Mouse (Mus musculus) intestine, embryonic 16.5 days (tissue): Measurements from ENCODE around the gene Mgat5. TPM values are rescaled to one million over a fixed set of nuclear protein-coding genes. Genes with fewer than 3 reads are reported as not detected.

Experiments used
- ATAC-seq: fragments of 200-750 bp; cut with Nextera tagmentation; 2 replicates; pipeline ENCODE4 v1.8.0; 2017; ENCODE audit warnings: moderate TSS enrichment, moderate library complexity
- H3K27ac ChIP-seq: fragments of 300-500 bp; sonication (generic); 2 replicates; pipeline ENCODE4 v1.5.1; 2014; ENCODE audit warnings: mild to moderate bottlenecking, low read length
- H3K27me3 ChIP-seq: fragments of 300-500 bp; sonication (generic); replicated peaks from 2 replicates; pipeline ENCODE4 v1.6.1; 2014; ENCODE audit warnings: low read length, control low read depth, mixed read lengths; ENCODE audit not compliant: control insufficient read depth, insufficient read depth
- H3K36me3 ChIP-seq: fragments of 300-500 bp; sonication (generic); 2 replicates; pipeline ENCODE4 v1.6.1; 2014; ENCODE audit warnings: low read length, control low read depth; ENCODE audit not compliant: control insufficient read depth, insufficient read depth
- H3K4me1 ChIP-seq: fragments of 300-500 bp; sonication (generic); 2 replicates; pipeline ENCODE4 v1.6.1; 2014; ENCODE audit warnings: low read length, control low read depth, mixed read lengths; ENCODE audit not compliant: control insufficient read depth, insufficient read depth
- H3K4me2 ChIP-seq: fragments of 300-500 bp; sonication (generic); 2 replicates; pipeline ENCODE4 v1.6.1; 2014; ENCODE audit warnings: low read depth, low read length, control low read depth
- H3K4me3 ChIP-seq: fragments of 300-500 bp; sonication (generic); 2 replicates; pipeline ENCODE4 v1.5.1; 2014; ENCODE audit warnings: mild to moderate bottlenecking, low read length
- H3K9ac ChIP-seq: fragments of 300-500 bp; sonication (generic); 2 replicates; pipeline ENCODE4 v1.6.1; 2014; ENCODE audit warnings: low read depth, low read length
- H3K9me3 ChIP-seq: fragments of 300-500 bp; sonication (generic); 2 replicates; pipeline ENCODE4 v1.6.1; 2016; ENCODE audit warnings: low read length, control low read depth; ENCODE audit not compliant: control insufficient read depth
- WGBS: fragments of 180-500 bp; shearing (Covaris S2); extraction: QIAGEN DNeasy Blood & Tissue Kit; methylation state at CpG from one replicate; pipeline ENCODE4 v1.1.7; 2014; 5-methylcytosine and 5-hydroxymethylcytosine counted together
- polyA plus RNA-seq: library from polyadenylated mRNA; unstranded; fragments of >200 nt; fragmentation: Nextera tagmentation; extraction: Ambion mirVana; gene quantifications from 2 replicates; pipeline ENCODE4 v1.2.1, GENCODE M21; 2015

Mgat5 gene
- polyA plus RNA-seq: 5.9 and 6.0 TPM in 2 replicates

DNA sequence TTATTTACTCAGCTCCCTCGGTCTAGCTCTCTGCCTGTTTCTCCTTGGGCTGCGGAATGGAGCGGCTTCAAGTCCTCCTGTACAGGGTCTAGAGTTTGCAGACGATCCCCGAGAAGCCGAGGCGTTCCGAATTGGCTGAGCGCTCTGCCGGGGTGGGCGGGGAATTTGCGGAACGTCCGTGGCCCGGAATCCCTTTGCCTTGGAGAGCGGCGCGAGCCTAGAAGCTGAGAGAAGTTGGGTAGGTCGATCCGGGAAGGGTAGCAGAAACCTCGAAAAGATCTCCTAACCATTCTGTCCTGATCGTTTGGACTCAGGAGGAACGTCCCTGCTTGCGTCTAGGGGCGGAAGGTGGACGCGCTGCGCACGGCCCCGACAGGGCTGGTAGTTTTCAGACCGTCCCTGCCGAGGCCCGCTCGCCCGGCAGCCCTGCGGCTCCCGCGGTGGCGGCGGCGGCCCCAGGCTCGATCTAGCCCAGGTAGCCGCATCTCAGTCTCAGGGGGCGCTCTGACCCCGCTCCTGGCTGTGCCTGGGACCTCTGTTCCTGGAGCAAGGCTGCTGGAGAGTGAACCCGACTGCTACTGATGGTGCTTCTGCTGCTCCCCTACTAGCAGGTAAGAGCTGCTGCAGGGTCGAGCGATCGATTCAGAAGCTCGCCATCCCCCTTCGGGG lies at the start of gene Mgat5:
TSS of gene Mgat5 (plus strand) at position 199 of the 669 bp plus-strand sequence.
- Histone ChIP-seq H3K4me3 (peak within 1 kb of the TSS; percentile 90), H3K27ac (peak within 1 kb of the TSS; percentile 98), H3K27me3 (no peaks in the 10 kb centered on the region), H3K4me1 (peaks cover 24% of the 10 kb centered on the region; the same call in 1 of the 2 replicates), H3K4me2 (peak within 1 kb of the TSS; percentile 90), H3K9me3 (no peaks in the 10 kb centered on the region), H3K9ac (peak within 1 kb of the TSS; percentile 87), H3K36me3 (no peaks in the 10 kb centered on the region)
- under 1% methylated on average over 51 of the region's 51 CpGs for WGBS
- ATAC-seq: peak; percentile 95

DNA sequence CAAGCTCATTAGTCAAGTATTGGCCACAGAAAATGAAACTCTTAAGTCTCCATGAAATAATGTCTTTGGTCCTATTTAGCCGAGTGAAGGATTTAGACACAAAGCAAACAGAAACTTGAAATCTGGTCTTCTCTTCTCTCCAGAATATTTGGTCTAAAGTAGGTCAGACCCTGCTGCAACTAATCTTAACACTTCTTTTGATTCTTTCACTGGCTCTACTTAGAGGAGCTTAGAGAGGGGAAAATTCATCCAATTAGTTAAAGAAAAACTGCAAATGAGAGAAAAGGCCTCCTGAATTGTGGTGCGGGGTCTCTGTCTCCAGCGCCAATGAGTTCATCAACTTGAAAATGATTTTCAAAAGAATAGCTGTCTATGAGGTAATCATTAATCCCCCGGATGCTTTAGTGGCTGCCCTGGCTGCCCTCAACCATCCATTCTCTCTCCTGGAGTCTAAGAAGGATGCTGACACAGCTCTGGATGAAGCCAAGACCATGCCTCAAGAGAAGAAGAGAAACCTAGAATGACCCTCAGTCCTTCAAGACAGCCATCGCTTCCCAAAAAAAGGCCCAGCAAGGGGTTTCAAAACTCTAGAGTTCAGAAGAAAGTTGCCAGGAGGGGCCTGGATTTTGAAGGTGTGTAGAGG lies 44.6 kb upstream of the Mgat5 start:
- Histone ChIP-seq H3K27me3 (no peaks in the 10 kb centered on the region), H3K4me2 (no peak overlapping the region), H3K4me1 (no peaks in the 10 kb centered on the region), H3K9ac (no peak overlapping the region), H3K36me3 (no peaks in the 10 kb centered on the region), H3K27ac (no peak overlapping the region), H3K4me3 (no peak overlapping the region), H3K9me3 (no peaks in the 10 kb centered on the region)
- ATAC-seq: no peak
- 89% methylated on average over 5 of the region's 5 CpGs for WGBS

DNA sequence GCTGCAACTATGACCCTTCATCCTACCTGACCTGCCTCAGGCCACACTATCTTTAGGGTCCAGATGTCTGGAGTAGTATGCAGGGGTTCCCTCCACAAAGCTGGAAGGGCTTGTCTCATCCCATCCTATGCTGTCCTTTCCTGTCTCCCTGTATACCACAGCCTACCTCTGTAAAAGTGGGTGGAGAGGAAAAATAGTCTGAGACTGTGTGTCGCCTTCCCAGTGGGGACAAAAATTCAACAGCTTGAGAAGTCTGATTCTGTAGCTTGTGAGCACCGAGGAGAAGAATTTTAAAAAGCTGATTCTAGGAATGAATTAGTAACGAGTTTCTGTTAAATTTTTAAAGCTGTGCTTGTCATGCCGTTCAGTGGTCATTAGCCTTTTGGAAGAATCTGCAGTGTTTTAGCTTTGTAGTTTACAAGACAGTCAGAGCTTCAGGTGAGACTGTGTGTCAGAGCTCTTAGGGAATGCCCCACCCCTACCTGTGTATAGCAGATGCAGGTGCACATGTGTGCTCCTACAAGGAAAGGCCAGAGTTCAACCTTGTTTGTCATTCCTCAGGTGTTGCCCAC lies 40.1 kb upstream of the Mgat5 start:
- Histone ChIP-seq H3K4me1 (no peaks in the 10 kb centered on the region), H3K4me2 (no peak overlapping the region), H3K4me3 (no peak overlapping the region), H3K9me3 (no peaks in the 10 kb centered on the region), H3K27me3 (no peaks in the 10 kb centered on the region), H3K9ac (no peak overlapping the region), H3K27ac (no peak overlapping the region), H3K36me3 (no peaks in the 10 kb centered on the region)
- 80% methylated on average over 4 of the region's 4 CpGs for WGBS
- ATAC-seq: peak; percentile 48; the same call in 1 of the 2 replicates

DNA sequence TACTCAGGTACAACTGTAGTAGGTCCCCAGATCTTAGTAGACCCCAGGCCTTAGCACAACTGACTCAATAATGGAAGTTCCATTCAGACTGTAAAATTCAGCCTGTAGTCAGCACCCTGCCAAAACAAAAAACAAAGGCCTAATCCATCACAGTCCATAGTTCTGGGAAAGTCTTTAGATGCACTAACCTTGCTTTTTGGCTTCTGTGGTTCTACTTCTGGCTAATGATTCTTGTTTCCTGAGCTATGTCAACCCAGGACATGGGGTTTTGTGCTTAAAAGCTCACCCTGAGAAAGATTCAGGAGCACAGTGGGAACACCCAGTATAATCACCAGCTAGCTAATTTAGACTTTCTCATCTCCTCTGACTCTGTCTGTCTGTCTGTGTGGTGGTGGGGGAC lies 38.3 kb upstream of the Mgat5 start:
- Histone ChIP-seq H3K4me2 (no peak overlapping the region), H3K4me1 (no peaks in the 10 kb centered on the region), H3K36me3 (no peaks in the 10 kb centered on the region), H3K9me3 (no peaks in the 10 kb centered on the region), H3K27me3 (no peaks in the 10 kb centered on the region), H3K27ac (no peak overlapping the region), H3K4me3 (no peak overlapping the region), H3K9ac (no peak overlapping the region)
- ATAC-seq: no peak

DNA sequence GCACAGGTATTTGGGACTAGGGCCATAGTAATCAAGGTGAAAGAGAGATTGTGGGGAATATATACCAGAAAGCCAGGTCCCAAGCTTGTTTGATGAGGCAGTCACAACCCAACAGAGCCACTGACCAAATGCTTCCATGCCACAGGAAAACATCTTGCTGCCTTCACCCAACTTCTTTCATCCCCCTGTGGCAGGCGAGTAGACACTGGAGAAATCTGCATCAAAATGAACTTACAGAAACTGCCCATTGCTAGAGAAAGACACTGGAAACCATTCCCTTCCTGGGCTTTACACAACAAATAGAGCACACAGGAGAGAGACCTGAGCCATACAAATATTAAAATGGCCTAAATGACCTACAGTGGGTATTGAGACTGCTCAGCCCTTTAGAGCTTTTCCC lies 37.2 kb upstream of the Mgat5 start:
- no peak overlapping the region for H3K4me3 ChIP-seq
- 90% methylated on average over 1 of the region's 1 CpGs for WGBS
- no peaks in the 10 kb centered on the region for H3K9me3 ChIP-seq
- H3K27me3 ChIP-seq: no peaks in the 10 kb centered on the region
- ATAC-seq: no peak
- H3K4me1 ChIP-seq: no peaks in the 10 kb centered on the region
- no peak overlapping the region for H3K4me2 ChIP-seq
- no peak overlapping the region for H3K9ac ChIP-seq
- no peaks in the 10 kb centered on the region for H3K36me3 ChIP-seq
- H3K27ac ChIP-seq: no peak overlapping the region

DNA sequence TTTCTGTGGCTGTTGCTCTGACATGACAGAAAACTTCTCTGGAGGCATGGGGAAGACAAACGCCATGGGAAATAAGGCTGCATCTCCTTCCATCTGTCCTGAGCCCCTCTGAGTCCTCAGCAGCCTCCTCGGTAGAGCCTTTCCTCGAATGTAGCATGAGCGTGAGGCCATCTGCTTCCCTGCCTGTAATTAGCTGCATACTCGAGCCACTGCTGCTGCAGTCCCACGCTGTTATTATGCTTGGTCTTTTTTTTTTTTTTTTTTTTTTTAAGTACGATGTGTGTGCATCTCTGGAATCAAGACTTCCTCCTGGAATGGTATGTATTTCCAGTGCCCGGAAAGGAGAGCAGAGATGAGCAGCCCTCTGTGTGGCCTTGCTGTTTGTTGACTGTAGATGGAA lies 36.6 kb upstream of the Mgat5 start:
- Histone ChIP-seq H3K4me3 (no peak overlapping the region), H3K36me3 (no peaks in the 10 kb centered on the region), H3K27ac (no peak overlapping the region), H3K9ac (no peak overlapping the region), H3K27me3 (no peaks in the 10 kb centered on the region), H3K4me2 (no peak overlapping the region), H3K4me1 (no peaks in the 10 kb centered on the region), H3K9me3 (no peaks in the 10 kb centered on the region)
- ATAC-seq: no peak
- WGBS: 64% methylated on average over 8 of the region's 8 CpGs

DNA sequence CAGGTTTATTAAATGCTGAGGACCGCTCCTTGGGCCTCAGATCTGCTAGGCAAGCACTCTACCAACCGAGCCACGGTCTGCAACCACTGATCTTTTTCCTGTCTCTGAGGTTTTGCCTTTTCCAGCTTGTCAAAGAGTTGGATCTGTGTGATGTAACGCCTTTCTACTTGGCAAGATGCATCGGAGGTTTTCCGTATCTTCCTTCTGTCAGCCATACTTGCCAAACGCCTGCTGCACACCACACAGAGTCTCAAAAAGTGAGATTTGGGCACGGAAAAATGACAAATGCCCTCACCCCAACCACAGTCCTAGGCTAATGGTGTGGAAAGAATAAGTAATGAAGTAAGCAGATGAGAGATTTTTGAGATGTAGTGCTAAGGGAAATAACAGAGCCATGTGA lies 35.3 kb upstream of the Mgat5 start:
- no peak for ATAC-seq
- 87% methylated on average over 8 of the region's 8 CpGs for WGBS

DNA sequence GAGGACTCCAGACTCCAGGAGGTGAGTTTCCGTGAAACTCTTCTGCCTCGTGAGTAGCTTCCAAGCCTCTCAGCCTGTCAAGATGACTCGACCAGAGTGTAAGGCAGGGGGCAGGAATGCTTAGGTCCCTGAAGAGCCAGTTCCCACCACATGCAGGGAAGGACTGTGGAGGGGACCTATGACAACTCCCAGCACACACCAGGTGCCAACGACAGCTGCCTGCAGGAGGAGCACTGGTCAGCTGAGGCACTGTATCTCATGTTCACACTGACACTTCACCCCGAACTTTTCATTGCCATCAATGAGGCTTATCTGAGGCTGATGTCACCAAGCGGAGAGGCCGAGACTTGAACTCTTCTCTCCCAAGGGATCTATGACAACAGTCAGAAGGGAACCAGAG lies 33.5 kb upstream of the Mgat5 start:
- Histone ChIP-seq H3K4me2 (no peak overlapping the region), H3K4me1 (no peaks in the 10 kb centered on the region), H3K36me3 (no peaks in the 10 kb centered on the region), H3K9me3 (no peaks in the 10 kb centered on the region), H3K27ac (no peak overlapping the region), H3K27me3 (no peaks in the 10 kb centered on the region), H3K9ac (no peak overlapping the region), H3K4me3 (no peak overlapping the region)
- ATAC-seq: no peak
- WGBS: 81% methylated on average over 7 of the region's 7 CpGs

More for the DNA sequence above, 35.3 kb upstream of the Mgat5 start:
- Histone ChIP-seq H3K4me2 (no peak overlapping the region), H3K36me3 (no peaks in the 10 kb centered on the region), H3K9me3 (no peaks in the 10 kb centered on the region), H3K27ac (no peak overlapping the region), H3K4me1 (no peaks in the 10 kb centered on the region), H3K9ac (no peak overlapping the region), H3K4me3 (no peak overlapping the region), H3K27me3 (no peaks in the 10 kb centered on the region)

DNA sequence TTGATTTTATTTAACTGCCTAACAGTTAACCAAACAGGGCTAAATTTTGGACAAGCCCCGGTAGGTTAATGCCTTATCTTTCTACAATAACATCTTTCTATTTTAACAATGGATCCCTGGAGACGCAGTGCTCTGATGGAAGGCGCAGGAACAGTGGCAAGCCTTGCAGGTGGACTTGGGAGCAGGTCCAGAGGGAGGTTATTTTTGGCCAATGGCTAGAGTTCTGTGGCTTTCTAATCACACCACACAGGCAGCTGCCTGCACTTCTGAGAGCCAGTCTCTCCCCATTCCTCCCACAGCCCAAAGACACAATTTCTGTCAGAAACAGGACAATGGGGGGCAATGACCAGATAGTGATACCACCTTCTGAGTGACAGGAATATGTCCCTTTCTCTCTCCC lies 31.4 kb upstream of the Mgat5 start:
- no peaks in the 10 kb centered on the region for H3K27me3 ChIP-seq
- H3K4me1 ChIP-seq: no peaks in the 10 kb centered on the region
- H3K4me3 ChIP-seq: no peak overlapping the region
- H3K27ac ChIP-seq: no peak overlapping the region
- WGBS: 89% methylated on average over 3 of the region's 3 CpGs
- no peak overlapping the region for H3K9ac ChIP-seq
- ATAC-seq: no peak
- no peaks in the 10 kb centered on the region for H3K36me3 ChIP-seq
- H3K4me2 ChIP-seq: no peak overlapping the region
- no peaks in the 10 kb centered on the region for H3K9me3 ChIP-seq
